Mouse (Mus musculus): ENCODE data around the gene Hist2h2ac. TPM values are rescaled to one million over a fixed set of nuclear protein-coding genes. Genes with fewer than 3 reads are reported as not detected.
"Not testable (repeated sequence)": the region's sequence is repeated elsewhere in the genome, so short reads cannot be mapped to it uniquely, and the experiment has no call there.

Hist2h2ac gene
- polyA plus RNA-seq, 1 experiment from 2014 or later: not detected

DNA sequence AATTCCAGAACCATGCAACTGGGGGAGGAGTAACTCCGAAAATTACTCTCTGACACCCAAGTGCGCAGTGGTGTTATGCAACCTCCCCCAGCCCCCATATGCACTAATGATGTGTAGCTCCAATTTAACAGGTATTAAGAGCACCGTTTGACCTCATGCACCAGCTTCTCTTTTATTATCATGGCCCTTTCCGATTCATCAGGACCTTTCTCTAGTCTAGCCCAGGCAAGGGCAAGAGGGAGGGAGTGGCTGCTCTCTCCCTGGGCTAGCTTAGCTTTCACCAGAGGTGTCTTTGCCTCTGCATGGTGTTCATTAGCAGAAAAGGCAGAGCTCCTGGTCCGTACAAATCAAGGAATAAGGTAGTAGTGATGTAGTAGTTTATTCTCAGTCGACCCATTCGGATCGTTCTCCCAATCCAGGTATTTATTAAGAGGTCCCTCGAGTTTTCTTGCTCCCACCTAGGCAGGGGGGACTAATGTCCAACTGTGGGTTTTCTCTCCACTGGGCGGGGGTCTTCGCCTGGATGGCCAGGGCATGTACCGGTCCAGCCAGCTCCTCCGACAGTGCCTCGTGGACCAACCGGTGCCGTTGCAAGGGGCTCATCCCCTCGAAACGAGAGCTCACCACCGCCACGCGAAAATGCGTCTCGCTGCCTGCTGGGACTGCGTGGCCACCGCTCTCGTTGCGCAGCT is 24.1 kb downstream of the Hist2h2ac start:
- H3K36me3 ChIP-seq (ENCODE audit: inconsistent target): no peaks in the 10 kb centered on the region
- WGBS (ENCODE audit: missing documents): 19% methylated on average over 27 of the region's 27 CpGs
- peak overlapping the region; percentile 74 for H3K4me3 ChIP-seq (ENCODE audit: inconsistent target)
- no peaks in the 10 kb centered on the region for H3K79me2 ChIP-seq (ENCODE audit: inconsistent target)
- H3K27ac ChIP-seq: peak overlapping the region; percentile 77; the same call in 1 of the 2 replicates

DNA sequence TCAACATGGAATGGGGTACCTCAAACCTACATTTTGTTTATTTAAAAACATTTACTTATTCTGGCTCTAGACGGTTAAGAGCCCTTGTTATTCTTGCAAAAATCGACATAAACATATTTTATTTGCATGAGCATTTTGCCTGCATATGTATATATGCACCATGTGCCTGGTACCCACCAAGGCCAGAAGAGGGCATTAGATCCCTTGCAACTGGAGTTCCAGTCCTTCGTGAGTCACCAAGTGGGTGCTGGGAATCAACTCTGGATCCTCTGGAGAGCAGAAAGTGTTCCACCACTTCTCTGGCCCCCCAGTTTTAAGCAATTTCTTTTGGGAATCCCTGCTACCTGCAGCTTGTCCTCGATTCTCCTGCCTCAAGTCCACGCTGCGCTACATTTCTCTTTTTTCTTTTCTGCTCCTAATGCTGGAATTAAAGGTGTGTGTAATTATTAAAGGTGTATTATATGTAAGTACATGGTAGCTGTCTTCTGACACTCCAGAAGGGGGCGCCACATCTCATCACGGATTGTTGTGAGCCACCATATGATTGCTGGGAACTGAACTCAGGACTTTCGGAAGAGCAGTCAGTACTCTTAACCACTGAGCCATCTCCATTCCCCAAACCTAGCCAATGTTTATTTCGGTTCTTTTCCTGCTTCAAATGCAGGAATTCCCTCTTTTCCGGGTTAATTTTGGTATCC is 24.9 kb downstream of the Hist2h2ac start:
- H3K27ac ChIP-seq: no peak overlapping the region
- no peak overlapping the region for H3K4me3 ChIP-seq (ENCODE audit: inconsistent target)
- H3K36me3 ChIP-seq (ENCODE audit: inconsistent target): no peaks in the 10 kb centered on the region
- no peaks in the 10 kb centered on the region for H3K79me2 ChIP-seq (ENCODE audit: inconsistent target)
- WGBS (ENCODE audit: missing documents): 92% methylated on average over 11 of the region's 11 CpGs

DNA sequence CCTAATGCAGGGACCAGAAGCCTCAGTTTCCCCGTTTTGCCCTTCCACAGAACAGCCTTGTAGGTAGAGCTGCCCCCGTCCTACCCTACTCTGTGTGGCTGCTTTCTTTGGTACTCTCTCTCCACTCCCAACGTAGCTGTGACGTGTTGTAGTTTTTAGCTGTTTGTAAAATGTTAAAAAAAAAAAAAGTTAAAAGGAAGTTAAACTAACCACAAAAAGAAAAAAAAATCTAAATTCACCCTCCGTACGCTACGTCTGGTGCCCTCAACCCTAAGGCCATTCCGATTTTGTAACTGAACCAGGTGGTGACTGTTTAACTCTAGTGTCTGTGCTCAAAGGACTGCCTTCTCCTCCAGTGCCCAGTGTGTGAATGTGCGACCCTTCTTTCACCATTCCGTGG is 25.7 kb downstream of the Hist2h2ac start:
- no peaks in the 10 kb centered on the region for H3K36me3 ChIP-seq (ENCODE audit: inconsistent target)
- 36% methylated on average over 10 of the region's 10 CpGs for WGBS (ENCODE audit: missing documents)
- H3K27ac ChIP-seq: no peak overlapping the region
- H3K79me2 ChIP-seq (ENCODE audit: inconsistent target): no peaks in the 10 kb centered on the region
- no peak overlapping the region for H3K4me3 ChIP-seq (ENCODE audit: inconsistent target)

DNA sequence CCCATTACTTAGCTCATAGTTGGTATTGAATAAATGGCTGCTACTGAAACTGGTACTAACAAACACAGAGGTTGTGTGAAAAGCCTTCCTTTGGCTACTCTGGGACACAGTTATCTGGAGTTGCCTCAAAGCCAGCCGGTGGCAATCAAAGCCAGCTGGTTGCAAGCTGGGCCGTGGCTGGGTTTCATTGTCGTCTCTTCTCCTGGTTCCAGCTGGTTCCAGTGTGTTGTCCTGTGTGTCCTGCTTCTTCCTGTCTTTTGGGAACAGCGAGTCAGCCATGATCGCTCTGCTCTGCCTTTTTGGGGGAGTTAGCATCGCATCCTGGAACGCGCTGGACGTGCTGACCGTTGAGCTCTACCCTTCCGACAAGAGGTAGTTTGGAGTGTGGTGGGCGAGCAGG is 27.7 kb downstream of the Hist2h2ac start:
- Histone ChIP-seq H3K27ac (no peak overlapping the region), H3K79me2 (ENCODE audit: inconsistent target) (no peaks in the 10 kb centered on the region), H3K36me3 (ENCODE audit: inconsistent target) (no peaks in the 10 kb centered on the region), H3K4me3 (ENCODE audit: inconsistent target) (no peak overlapping the region)
- WGBS (ENCODE audit: missing documents): 96% methylated on average over 11 of the region's 12 CpGs

DNA sequence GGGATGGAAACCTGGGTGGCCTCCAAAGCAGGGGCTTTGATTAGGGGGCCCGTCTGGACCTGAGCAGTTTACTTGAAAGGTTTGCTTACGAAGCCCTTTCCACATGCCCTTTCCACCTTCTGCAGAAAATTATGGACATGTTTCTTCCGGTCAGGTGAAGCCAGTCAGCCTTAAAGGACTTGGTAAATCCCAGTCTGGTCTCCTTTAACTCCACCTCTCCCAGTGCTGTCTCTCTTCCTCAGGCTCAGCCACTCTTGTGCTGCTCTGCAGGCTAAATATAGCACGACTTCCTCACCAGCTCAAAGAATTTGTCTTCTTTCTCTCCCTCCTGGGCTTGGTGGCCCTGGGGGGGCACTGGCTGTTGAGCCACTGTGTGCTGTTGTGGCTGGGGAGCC is 38.3 kb downstream of the Hist2h2ac start:
- no peak overlapping the region for H3K27ac ChIP-seq

DNA sequence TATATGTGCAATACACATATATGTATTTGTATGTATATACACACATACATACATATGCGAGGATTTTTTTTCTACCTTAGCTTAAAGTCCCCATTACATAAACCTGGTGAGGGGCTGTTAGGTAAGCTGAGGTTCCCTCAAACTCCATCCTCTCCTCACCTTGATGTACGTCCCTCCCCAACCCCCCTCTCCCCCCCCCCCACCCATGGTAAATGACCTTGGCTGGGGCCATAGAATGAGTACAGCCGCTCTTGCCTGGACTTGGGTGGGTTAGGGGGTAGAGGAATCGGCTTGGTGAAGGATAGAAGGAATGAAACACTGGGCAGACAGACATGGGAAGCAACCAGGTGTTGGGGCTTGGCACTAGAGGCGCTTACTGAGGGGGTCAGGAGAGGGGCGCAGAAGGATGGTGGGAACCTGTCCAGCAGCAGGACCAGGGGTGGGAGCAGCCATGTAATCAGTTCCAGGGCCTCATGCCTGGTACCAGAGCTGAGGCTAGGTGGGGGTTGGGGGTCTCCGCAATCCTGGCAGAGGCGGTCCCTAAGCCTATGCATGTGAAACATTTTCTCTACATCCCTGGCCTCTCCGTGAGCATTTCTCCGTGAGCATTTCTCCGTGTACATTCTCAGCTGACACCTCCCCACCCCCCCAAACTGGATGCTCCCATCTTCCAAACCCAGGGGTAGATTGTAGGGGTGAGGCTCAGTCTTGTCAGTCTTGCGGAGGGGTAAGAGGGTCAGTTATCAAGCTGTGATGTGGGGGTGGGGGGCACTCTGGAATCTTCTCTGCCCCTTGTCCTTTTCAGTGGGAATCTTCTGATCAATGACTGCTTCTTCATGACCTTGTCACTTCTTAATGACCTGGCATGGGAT is 38.9 kb downstream of the Hist2h2ac start:
- no peak overlapping the region for H3K4me3 ChIP-seq (ENCODE audit: inconsistent target)

More for the DNA sequence above, 38.3 kb downstream of the Hist2h2ac start:
- Histone ChIP-seq H3K36me3 (ENCODE audit: inconsistent target) (peaks cover 13% of the 10 kb centered on the region), H3K4me3 (ENCODE audit: inconsistent target) (no peak overlapping the region), H3K79me2 (ENCODE audit: inconsistent target) (no peaks in the 10 kb centered on the region)
- WGBS (ENCODE audit: missing documents): 43% methylated on average over 4 of the region's 4 CpGs

DNA sequence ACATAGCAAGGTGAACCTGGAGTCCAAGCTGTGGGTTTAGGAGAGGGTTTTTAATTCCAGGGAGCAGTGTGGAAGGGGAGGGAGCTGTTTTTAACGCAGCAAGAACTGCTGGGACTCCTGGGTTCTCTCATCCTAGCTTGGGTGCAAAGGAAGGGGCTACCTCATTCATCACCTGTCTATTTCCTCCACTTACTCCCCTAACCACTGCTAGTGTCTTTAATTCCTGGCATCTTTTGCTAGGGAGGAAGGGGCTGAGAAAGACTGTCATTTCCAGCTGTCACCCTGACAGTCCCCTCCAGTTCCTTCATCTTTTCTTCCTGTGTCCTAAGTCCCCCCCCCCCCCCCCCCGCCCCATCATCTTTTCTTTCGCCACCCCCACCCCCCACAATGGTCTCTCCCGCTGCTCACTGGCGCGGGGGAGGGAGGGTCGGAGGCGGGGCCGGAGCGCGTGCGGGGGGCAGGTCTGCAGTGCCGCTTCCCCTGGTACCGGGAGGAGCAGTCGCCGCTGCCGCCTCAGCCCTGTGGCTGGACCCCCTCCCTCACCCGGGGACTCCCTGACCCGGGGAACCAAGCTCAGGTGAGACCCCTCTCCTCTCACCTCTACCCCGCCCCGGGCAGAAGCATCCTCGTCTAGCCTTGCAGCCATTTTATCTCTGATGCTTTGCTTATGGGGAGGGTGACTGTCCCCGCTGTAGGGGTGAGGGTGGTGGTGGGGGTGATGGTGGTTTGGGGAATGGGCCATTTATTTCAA is 39.8 kb downstream of the Hist2h2ac start, which contains the start of gene Sv2a:
TSS of gene Sv2a (plus strand) at position 425 of the 751 bp plus-strand sequence.
- H3K4me3 ChIP-seq (ENCODE audit: inconsistent target): no peak within 1 kb of the TSS; the same call in 1 of the 2 replicates
- no peak within 1 kb of the TSS for H3K27ac ChIP-seq
- peaks cover 7% of the 10 kb centered on the region; the same call in 1 of the 2 replicates for H3K79me2 ChIP-seq (ENCODE audit: inconsistent target)
- H3K36me3 ChIP-seq (ENCODE audit: inconsistent target): peaks cover 19% of the 10 kb centered on the region
- WGBS (ENCODE audit: missing documents): 6% methylated on average over 17 of the region's 23 CpGs

More for the DNA sequence above, 38.9 kb downstream of the Hist2h2ac start:
- no peak overlapping the region for H3K27ac ChIP-seq
- 88% methylated on average over 11 of the region's 12 CpGs for WGBS (ENCODE audit: missing documents)
- no peaks in the 10 kb centered on the region for H3K79me2 ChIP-seq (ENCODE audit: inconsistent target)
- peaks cover 14% of the 10 kb centered on the region for H3K36me3 ChIP-seq (ENCODE audit: inconsistent target)

DNA sequence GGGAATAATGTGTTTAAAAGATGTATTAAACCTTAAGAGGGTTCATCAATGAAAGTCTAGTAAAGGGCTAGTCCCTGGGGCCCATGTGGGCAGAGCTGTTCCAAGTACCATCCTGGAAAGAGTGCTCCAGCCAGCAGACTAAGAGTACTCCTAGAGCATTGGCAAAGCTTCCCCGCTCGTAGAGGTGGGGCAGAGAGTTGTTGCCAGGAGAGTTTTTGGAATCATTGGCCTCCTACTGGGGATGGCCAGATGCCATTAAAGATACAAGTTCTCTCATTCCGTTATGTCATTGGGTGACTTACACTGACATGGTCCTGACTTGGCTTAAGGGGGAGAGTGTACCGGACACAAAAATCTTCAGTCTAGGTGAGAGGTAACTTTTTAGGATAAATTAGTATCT is 41.1 kb downstream of the Hist2h2ac start:
- 97% methylated on average over 4 of the region's 4 CpGs for WGBS (ENCODE audit: missing documents)
- Histone ChIP-seq H3K4me3 (ENCODE audit: inconsistent target) (no peak overlapping the region), H3K79me2 (ENCODE audit: inconsistent target) (peaks cover 21% of the 10 kb centered on the region), H3K36me3 (ENCODE audit: inconsistent target) (peaks cover 22% of the 10 kb centered on the region), H3K27ac (no peak overlapping the region)

DNA sequence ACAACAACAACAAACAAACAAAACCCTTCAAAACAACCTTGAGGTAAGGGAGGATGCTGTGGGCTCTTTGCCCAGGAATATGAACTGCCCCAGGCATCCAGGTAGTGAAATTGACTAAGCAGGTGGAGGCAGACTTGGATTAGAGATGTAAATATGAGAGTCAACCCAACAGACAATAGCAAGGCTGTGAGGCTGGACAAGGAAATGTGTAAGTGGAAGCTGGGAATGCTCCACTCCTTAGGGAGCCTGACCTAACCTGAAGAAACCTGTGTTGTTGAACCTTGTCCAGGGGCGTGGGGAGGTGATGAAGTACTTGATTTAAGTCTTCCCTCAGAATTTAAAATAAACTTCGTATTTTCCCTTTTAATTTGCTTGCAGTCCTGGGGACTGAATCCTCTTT is 41.8 kb downstream of the Hist2h2ac start:
- Histone ChIP-seq H3K36me3 (ENCODE audit: inconsistent target) (peaks cover 22% of the 10 kb centered on the region), H3K27ac (no peak overlapping the region), H3K4me3 (ENCODE audit: inconsistent target) (no peak overlapping the region), H3K79me2 (ENCODE audit: inconsistent target) (peaks cover 27% of the 10 kb centered on the region)
- 94% methylated on average over 2 of the region's 2 CpGs for WGBS (ENCODE audit: missing documents)

DNA sequence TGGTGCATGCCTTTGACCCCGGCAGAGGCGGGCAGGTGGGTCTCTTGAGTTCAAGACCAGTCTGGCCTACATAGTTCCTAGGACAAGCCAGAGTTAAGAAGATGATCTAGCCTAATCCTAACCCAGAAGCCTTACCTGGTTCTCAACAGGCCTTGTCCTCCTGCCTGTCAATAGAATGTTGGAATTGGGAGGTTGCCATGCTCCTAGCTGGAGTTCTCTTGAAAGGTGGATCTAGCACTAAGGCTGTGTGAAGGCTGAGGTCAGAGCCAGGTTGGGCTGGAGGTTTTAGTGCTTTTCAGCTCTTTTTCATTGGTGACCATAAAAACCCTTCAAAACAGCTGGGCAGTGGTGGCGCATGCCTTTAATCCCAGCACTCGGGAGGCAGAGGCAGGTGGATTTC is 42.3 kb downstream of the Hist2h2ac start:
- Histone ChIP-seq H3K4me3 (ENCODE audit: inconsistent target) (no peak overlapping the region), H3K79me2 (ENCODE audit: inconsistent target) (peaks cover 32% of the 10 kb centered on the region), H3K36me3 (ENCODE audit: inconsistent target) (peaks cover 22% of the 10 kb centered on the region), H3K27ac (no peak overlapping the region)
- 90% methylated on average over 4 of the region's 4 CpGs for WGBS (ENCODE audit: missing documents)

DNA sequence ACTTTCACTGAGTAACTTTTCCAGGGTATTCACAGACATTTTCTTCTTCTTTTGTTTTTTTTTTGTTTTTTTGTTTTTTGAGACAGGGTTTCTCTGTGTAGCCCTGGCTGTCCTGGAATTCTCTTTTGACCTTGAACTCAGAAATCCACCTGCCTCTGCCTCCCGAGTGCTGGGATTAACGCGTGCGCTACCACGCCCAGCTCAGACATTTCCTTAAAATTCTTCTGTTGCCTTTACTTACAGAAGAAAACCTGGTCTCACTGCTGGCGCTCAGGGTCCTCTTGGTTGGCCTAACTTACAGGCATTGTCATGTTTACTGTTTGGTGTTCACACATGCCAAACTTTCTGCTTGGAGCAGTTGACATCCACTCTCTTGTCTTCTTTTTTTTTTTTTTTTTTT is 45.4 kb downstream of the Hist2h2ac start:
- Histone ChIP-seq H3K4me3 (ENCODE audit: inconsistent target) (no peak overlapping the region), H3K27ac (peak overlapping the region; percentile 68), H3K36me3 (ENCODE audit: inconsistent target) (peaks cover 22% of the 10 kb centered on the region), H3K79me2 (ENCODE audit: inconsistent target) (peaks cover 52% of the 10 kb centered on the region)
- WGBS (ENCODE audit: missing documents): 97% methylated on average over 6 of the region's 6 CpGs

DNA sequence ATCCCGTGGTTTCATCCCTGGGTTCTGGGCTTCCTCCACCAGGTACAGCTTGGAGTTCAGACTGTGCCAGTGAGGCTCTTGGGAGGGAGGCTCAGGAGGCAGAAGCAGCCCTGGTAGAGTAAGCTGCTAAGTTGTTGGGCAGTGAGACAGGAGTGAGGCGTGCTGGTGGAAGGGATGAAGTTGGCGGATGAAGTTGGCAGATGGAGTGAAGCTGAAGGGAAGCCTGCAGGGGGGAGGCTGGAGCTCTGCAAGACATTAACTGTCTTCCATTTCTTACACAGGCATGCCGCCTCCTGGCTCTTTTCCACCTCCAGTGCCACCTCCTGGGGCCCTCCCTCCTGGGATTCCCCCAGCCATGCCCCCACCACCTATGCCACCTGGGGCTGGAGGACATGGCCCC is 46.6 kb downstream of the Hist2h2ac start:
- not testable (repeated sequence) for H3K4me3 ChIP-seq (ENCODE audit: inconsistent target)
- WGBS (ENCODE audit: missing documents): 91% methylated on average over 3 of the region's 4 CpGs
- Histone ChIP-seq H3K79me2 (ENCODE audit: inconsistent target) (peaks cover 52% of the 10 kb centered on the region), H3K36me3 (ENCODE audit: inconsistent target) (peaks cover 22% of the 10 kb centered on the region), H3K27ac (peak overlapping the region; percentile 68)

DNA sequence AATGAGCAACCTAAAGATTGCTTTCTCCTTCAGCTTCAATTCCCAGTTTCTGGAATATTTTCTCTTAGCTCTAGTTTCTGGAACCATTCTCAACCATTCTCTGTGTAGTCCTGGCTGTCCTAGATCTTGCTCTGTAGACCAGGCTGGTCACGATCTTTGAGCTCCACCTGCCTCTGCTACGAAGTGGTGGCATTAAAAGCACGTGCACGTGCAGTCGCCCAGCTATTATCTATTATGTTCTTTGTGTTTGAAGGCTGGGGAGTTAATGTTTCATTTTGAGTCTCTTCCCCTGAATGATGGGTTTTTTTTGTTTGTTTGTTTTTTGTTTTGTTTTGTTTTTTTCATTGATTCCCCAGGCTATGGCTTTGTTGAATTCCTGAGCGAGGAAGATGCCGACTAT is 47.5 kb downstream of the Hist2h2ac start:
- peaks cover 18% of the 10 kb centered on the region for H3K36me3 ChIP-seq (ENCODE audit: inconsistent target)
- WGBS (ENCODE audit: missing documents): 48% methylated on average over 5 of the region's 7 CpGs
- peaks cover 52% of the 10 kb centered on the region for H3K79me2 ChIP-seq (ENCODE audit: inconsistent target)
- peak overlapping the region; percentile 95 for H3K27ac ChIP-seq
- peak overlapping the region; percentile 92 for H3K4me3 ChIP-seq (ENCODE audit: inconsistent target)
